Mouse (Mus musculus) megakaryocyte-erythroid progenitor cell, adult 5 weeks (primary cell): ENCODE data around the gene Gm21870. TPM values are rescaled to one million over a fixed set of nuclear protein-coding genes. Genes with fewer than 3 reads are reported as not detected.

Experiments
- polyA plus RNA-seq: library from polyadenylated mRNA; stranded (reverse); fragments of >175 nt; gene quantifications from 2 replicates; pipeline ENCODE4 v1.2.3, GENCODE M21; 2012

The Gm21870 gene
- polyA plus RNA-seq = not detected in 2 replicates

DNA sequence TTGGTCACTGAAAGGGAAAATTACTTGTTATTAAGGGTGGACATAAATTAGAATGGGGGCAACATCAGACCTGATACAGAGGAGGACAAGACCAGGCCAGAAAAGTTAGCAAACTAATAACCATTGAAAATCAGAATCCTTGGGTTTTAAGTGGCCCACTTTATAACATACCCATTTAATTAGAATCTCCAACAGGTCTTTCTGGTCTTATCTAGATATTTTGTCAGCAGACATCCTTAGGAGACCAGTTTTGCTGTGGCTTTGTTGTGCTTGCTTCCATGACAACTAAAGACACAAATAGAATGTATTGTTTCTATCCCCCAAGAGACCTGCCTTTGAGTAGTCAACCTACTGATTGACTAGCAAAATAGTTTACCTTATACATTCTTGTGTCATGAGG, at the start of gene Gm21870:
Gene Gm21870, minus strand, starts transcription at position 101 of the 400 bp plus-strand sequence.

DNA sequence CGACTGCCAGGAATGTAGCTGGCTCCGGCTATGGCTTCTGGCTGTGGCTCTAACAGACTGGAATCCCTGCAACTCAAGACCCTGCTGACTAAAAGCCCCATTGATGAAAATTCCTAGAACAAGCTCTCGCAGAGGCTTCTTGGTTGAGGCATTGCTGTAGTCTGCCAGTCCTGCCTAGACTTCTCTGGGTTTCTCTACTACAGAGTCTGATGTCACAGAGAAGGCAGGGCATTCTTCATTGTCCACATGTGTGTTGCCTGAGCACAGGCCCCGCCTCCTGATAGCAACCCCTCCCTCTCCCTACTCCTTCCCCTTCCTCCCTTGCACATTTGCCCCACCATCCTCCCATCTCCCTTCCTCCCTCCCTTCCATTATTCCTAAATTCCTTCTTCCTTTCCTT, 30.2 kb downstream of the Gm21870 start, which contains the start of gene Btbd35f6:
Gene Btbd35f6, minus strand, starts transcription at position 101 of the 400 bp plus-strand sequence.

Other genes with a start within 250 kb of the Gm21870 start
- not detected in 2 replicates for gene Btbd35f6, start 30.3 kb downstream of the Gm21870 start, polyA plus RNA-seq
- not detected in 2 replicates for gene Btbd35f9, start 174.7 kb upstream of the Gm21870 start, polyA plus RNA-seq